Mouse (Mus musculus) adrenal gland, postnatal 4 days (tissue): ENCODE measurements at regions not wholly inside any gene's neighbourhood (a gene's known extent, or its start where the extent isn't known, plus 50 kb on each side); places are given as distances from the start of the nearest gene placed in this dataset.

Experiments used
- DNase-seq, 2 experiments: peaks; one replicate each; pipeline ENCODE4 v3.0.0; 2021 to 2022; ENCODE audit warnings: low spot score in 2 of 2, mixed read lengths in 2 of 2

- no peak for DNase-seq
These were observed 92.0 kb upstream of the Sox9 start for GRCm38 (mm10) chr11:112690047-112690446.

GRCm38 (mm10) chr11:112706091-112706490 is 75.9 kb upstream of the Sox9 start:
- DNase-seq: no peak

GRCm38 (mm10) chr11:112708119-112708730 is 73.8 kb upstream of the Sox9 start:
- DNase-seq: no peak

DNA sequence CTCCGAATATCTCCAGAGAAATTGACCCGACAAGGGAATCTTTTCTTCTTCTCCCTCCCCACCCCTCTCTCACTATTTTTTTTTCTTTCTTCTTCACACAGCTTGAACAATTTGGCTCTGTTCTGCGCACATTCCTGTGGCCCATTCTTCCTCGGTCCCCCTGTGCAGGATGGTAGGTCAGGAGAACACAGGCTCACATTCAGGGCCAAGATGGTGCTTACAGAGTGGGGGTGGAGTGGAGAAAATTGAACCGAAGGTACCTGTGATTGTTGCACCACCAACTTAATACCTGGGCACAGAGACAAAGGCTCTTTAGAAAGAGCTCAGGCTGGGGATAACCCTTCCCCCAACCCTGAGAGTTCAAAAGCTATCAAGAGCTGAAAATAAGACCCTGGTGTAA is 70.4 kb upstream of the Sox9 start:
- DNase-seq: no peak

- DNase-seq: no peak
These were observed 63.5 kb upstream of the Sox9 start for GRCm38 (mm10) chr11:112718547-112718946.

DNA sequence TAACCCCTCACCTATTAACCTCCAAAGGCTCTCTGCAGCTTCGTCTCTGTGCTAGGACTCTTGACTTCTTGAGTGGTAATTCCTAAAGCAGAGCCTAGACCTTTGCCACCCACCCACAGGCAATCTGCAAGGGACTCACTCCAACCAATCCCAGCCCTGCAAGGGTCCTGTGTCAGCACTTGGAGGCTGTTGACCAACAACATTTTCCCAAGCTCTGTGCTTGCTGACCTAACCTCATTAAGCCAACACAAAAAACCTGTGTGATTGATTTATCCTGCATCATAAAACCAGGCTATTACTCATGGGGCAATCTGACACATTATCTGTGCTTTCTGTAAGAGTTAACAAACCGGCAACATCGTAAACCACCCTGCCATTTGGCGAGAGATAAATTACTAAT is 61.4 kb upstream of the Sox9 start:
- DNase-seq: no peak

- no peak for DNase-seq
These were observed 59.1 kb upstream of the Sox9 start for GRCm38 (mm10) chr11:112722936-112723335.

GRCm38 (mm10) chr11:112728154-112728952 is 53.7 kb upstream of the Sox9 start:
- DNase-seq: no peak
